Mouse (Mus musculus) inflammation-experienced regulatory T-cells, adult 16 weeks (primary cell): ENCODE measurements around the gene Prl8a8. TPM values are rescaled to one million over a fixed set of nuclear protein-coding genes. Genes with fewer than 3 reads are reported as not detected.

ENCODE experiments used
- polyA plus RNA-seq: library from polyadenylated mRNA; unstranded; fragments of 100-300 nt; shearing (Covaris generic); gene quantifications from one replicate; pipeline ENCODE4 v1.2.1, GENCODE M21; 2017

Gene Prl8a8
- polyA plus RNA-seq = not detected

GRCm38 (mm10) chr13:27513117-27513516 is at the start of gene Prl8a8:
Prl8a8 (minus strand) TSS chr13:27513217.

Other genes starting within 250 kb of the Prl8a8 start
- not detected for gene Prl6a1, start 200.6 kb downstream of the Prl8a8 start, polyA plus RNA-seq
- not detected for gene Prl8a2, start 167.5 kb downstream of the Prl8a8 start, polyA plus RNA-seq
- gene Prl2b1, start 122.4 kb downstream of the Prl8a8 start, polyA plus RNA-seq = not detected
- gene Prl8a6, start 74.5 kb downstream of the Prl8a8 start, polyA plus RNA-seq = not detected
- gene Prl8a9, start 51.4 kb upstream of the Prl8a8 start, polyA plus RNA-seq = not detected
- gene Prl8a1, start 69.0 kb upstream of the Prl8a8 start, polyA plus RNA-seq = not detected
- not detected for gene Prl7b1, start 97.4 kb upstream of the Prl8a8 start, polyA plus RNA-seq
- gene Prl7a1, start 129.3 kb upstream of the Prl8a8 start, polyA plus RNA-seq = not detected
- not detected for gene Prl7a2, start 154.8 kb upstream of the Prl8a8 start, polyA plus RNA-seq
- gene Prl7d1, start 203.5 kb upstream of the Prl8a8 start, polyA plus RNA-seq = not detected